Mouse (Mus musculus): ENCODE measurements around the gene Asf1a. TPM values are rescaled to one million over a fixed set of nuclear protein-coding genes. Genes with fewer than 3 reads are reported as not detected.
A peak's percentile ranks its signal among the peaks of the same experiment; 100 is the strongest.
"Not testable (repeated sequence)": the region's sequence is repeated elsewhere in the genome, so short reads cannot be mapped to it uniquely, and the experiment has no call there.

The Asf1a gene
- total RNA-seq (2021): 10 to 100 TPM; 22.1 to 26.2 TPM
- long read RNA-seq, experiment 1, transcript Asf1a-201 (4 exons, 2,201 nt): major isoform, 12 of 13 reads
- long read RNA-seq, experiment 1, partial matches to known transcripts: 0 of 13 reads
- long read RNA-seq, experiment 1, other reads (novel, unspliced or antisense): 1 of 13 reads
- long read RNA-seq, experiment 2, transcript Asf1a-201 (4 exons, 2,201 nt): major isoform, 15 of 15 reads
- long read RNA-seq, experiment 2, partial matches to known transcripts: 0 of 15 reads
- long read RNA-seq, experiment 2, other reads (novel, unspliced or antisense): 0 of 15 reads

- peak; percentile 97 for DNase-seq (ENCODE audit: low spot score)
These were observed at the start of gene Asf1a for GRCm38 (mm10) chr10:53596677-53597120. Asf1a (plus strand) TSS chr10:53596757.

- no peak for DNase-seq (ENCODE audit: low spot score)
These were observed 34.6 kb upstream of the Asf1a start for GRCm38 (mm10) chr10:53562001-53562400.

GRCm38 (mm10) chr10:53565538-53565937 lies 31.0 kb upstream of the Asf1a start:
- DNase-seq (ENCODE audit: low spot score): no peak

- DNase-seq (ENCODE audit: low spot score): no peak
These were observed 28.0 kb upstream of the Asf1a start for GRCm38 (mm10) chr10:53568531-53568930.

- no peak for DNase-seq (ENCODE audit: low spot score)
These were observed 16.4 kb upstream of the Asf1a start for GRCm38 (mm10) chr10:53580137-53580536.

- DNase-seq (ENCODE audit: low spot score): peak; percentile 35
These were observed 15.9 kb upstream of the Asf1a start for GRCm38 (mm10) chr10:53580621-53581081.

GRCm38 (mm10) chr10:53581087-53581486 lies 15.5 kb upstream of the Asf1a start:
- DNase-seq (ENCODE audit: low spot score): no peak

- no peak for DNase-seq (ENCODE audit: low spot score)
These were observed 10.8 kb upstream of the Asf1a start for GRCm38 (mm10) chr10:53585777-53586176.

- no peak for DNase-seq (ENCODE audit: low spot score)
These were observed 547 bp upstream of the Asf1a start for GRCm38 (mm10) chr10:53595744-53596676.

- peak; percentile 8 for DNase-seq (ENCODE audit: low spot score)
These were observed 744 bp downstream of the Asf1a start for GRCm38 (mm10) chr10:53597121-53597881.

- no peak for DNase-seq (ENCODE audit: low spot score)
These were observed 2.3 kb downstream of the Asf1a start for GRCm38 (mm10) chr10:53598821-53599220.

GRCm38 (mm10) chr10:53605328-53605727 lies 8.8 kb downstream of the Asf1a start:
- DNase-seq (ENCODE audit: low spot score): no peak

- DNase-seq (ENCODE audit: low spot score): no peak
These were observed 11.7 kb downstream of the Asf1a start for GRCm38 (mm10) chr10:53608274-53608673.

- no peak for DNase-seq (ENCODE audit: low spot score)
These were observed 15.6 kb downstream of the Asf1a start for GRCm38 (mm10) chr10:53612172-53612571.

GRCm38 (mm10) chr10:53613955-53614354 lies 17.4 kb downstream of the Asf1a start:
- DNase-seq (ENCODE audit: low spot score): no peak

- no peak for DNase-seq (ENCODE audit: low spot score)
These were observed 19.5 kb downstream of the Asf1a start for GRCm38 (mm10) chr10:53615850-53616616.

GRCm38 (mm10) chr10:53629247-53629917 lies 32.8 kb downstream of the Asf1a start:
- peak; percentile 84 for DNase-seq (ENCODE audit: low spot score)

- DNase-seq (ENCODE audit: low spot score): peak; percentile 97
These were observed 33.3 kb downstream of the Asf1a start for GRCm38 (mm10) chr10:53629918-53630250.

GRCm38 (mm10) chr10:53630339-53630738 lies 33.8 kb downstream of the Asf1a start, which contains the start of gene Mcm9:
Mcm9 (minus strand) TSS chr10:53630439.
- DNase-seq (ENCODE audit: low spot score): not testable (repeated sequence)

GRCm38 (mm10) chr10:53634160-53634559 lies 37.6 kb downstream of the Asf1a start:
- no peak for DNase-seq (ENCODE audit: low spot score)
